Mouse (Mus musculus) lung, embryonic 15.5 days (tissue): ENCODE data around the gene Fbxw5. TPM values are rescaled to one million over a fixed set of nuclear protein-coding genes. Genes with fewer than 3 reads are reported as not detected.

ENCODE experiments used
- ATAC-seq: fragments of 200-750 bp; cut with Nextera tagmentation; 2 replicates; pipeline ENCODE4 v1.8.0; 2017; ENCODE audit warnings: moderate number of reproducible peaks, borderline replicate concordance; ENCODE audit not compliant: low FRiP score, low TSS enrichment; ENCODE audit errors: extremely low read depth
- H3K27ac ChIP-seq: fragments of 300-500 bp; sonication (generic); 2 replicates; pipeline ENCODE4 v1.5.1; 2015; ENCODE audit warnings: moderate library complexity, mild to moderate bottlenecking, inconsistent platforms
- H3K27me3 ChIP-seq: fragments of 300-500 bp; sonication (generic); 2 replicates; pipeline ENCODE4 v1.6.1; 2015; ENCODE audit warnings: inconsistent platforms
- H3K36me3 ChIP-seq: fragments of 300-500 bp; sonication (generic); 2 replicates; pipeline ENCODE4 v1.6.1; 2015; ENCODE audit warnings: inconsistent platforms
- H3K4me1 ChIP-seq: fragments of 300-500 bp; sonication (generic); 2 replicates; pipeline ENCODE4 v1.6.1; 2015; ENCODE audit warnings: inconsistent platforms
- H3K4me2 ChIP-seq: fragments of 300-500 bp; sonication (generic); 2 replicates; pipeline ENCODE4 v1.6.1; 2015; ENCODE audit warnings: inconsistent platforms, mild to moderate bottlenecking, moderate library complexity
- H3K4me3 ChIP-seq: fragments of 300-500 bp; sonication (generic); 2 replicates; pipeline ENCODE4 v1.5.1; 2015; ENCODE audit warnings: mild to moderate bottlenecking, inconsistent platforms
- H3K9ac ChIP-seq: fragments of 300-500 bp; sonication (generic); 2 replicates; pipeline ENCODE4 v1.6.1; 2015; ENCODE audit warnings: inconsistent platforms
- H3K9me3 ChIP-seq: fragments of 300-500 bp; sonication (generic); 2 replicates; pipeline ENCODE4 v1.6.1; 2016; ENCODE audit warnings: inconsistent platforms
- WGBS: fragments of 180-500 bp; shearing (Covaris S2); methylation state at CpG from one replicate; pipeline ENCODE4 v1.1.7; 2015; 5-methylcytosine and 5-hydroxymethylcytosine counted together
- polyA plus RNA-seq: library from polyadenylated mRNA; unstranded; fragments of >200 nt; fragmentation: Nextera tagmentation; extraction: Ambion mirVana; gene quantifications from 2 replicates; pipeline ENCODE4 v1.2.1, GENCODE M21; 2015

Gene Fbxw5
- polyA plus RNA-seq, 1 experiment from 2014 or later, result 76.2 TPM

DNA sequence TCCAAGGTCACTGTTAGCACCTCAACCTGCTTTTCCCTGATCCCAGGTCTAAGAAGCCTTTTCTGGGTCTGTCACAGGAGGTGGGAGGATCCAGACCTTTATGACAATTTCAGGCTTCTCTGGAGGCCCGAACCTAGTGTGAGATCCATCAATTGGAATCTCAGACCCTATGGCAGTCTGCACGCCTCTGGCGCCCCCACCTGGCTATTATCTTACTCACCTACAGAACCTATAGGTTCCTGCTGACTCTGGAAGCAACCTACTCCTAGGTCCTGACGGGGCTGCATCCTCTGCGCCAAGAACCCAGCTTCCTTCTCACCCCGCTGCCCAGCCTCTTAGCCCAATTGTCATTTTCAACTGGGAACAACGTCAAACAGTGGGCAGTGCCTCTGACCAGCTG lies 17.6 kb upstream of the Fbxw5 start:
- H3K9ac ChIP-seq, result no peak overlapping the region
- WGBS, result 20% methylated on average over 7 of the region's 7 CpGs
- no peaks in the 10 kb centered on the region for H3K27me3 ChIP-seq
- no peaks in the 10 kb centered on the region for H3K4me1 ChIP-seq
- ATAC-seq, result no peak
- no peak overlapping the region for H3K27ac ChIP-seq
- H3K4me2 ChIP-seq, result no peak overlapping the region
- H3K36me3 ChIP-seq, result no peaks in the 10 kb centered on the region
- H3K4me3 ChIP-seq, result no peak overlapping the region
- H3K9me3 ChIP-seq, result no peaks in the 10 kb centered on the region

DNA sequence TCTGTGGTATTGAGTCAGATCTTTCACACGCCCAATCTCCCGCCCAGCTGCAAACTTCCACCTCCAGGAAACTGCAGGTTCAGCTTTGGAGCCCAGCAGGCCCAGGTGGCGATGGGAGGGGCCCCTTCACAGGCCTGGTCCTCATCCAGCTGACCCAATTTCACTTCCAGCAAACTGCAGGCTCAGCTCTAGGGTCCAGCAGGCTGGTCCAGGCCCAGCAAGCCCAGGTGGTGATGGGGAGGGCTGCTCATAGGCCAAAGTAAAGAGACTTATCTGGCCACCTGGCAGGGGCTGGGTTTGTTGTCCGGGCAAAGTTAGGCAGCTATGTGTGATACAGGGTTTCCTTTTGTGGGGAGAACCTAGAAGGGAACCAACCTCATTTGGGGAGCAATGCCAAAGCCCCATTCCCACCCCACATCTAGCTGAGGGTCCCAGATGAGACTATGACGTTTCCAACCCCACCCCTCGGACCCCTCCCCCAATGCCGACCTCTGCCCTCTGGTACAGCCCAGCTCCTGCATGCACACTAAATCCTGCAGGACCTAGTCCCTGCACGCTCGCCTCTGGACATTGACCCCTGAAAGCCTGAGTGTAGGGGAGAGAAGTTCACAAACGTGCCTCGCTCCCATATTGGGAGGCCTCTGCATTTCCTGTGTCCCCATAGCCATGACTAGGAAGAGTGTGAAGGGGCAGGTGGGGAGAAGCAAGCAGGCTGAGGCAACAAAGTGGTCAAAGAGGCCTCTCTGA lies 15.5 kb upstream of the Fbxw5 start:
- 63% methylated on average over 11 of the region's 11 CpGs for WGBS
- H3K27ac ChIP-seq, result no peak overlapping the region
- no peak for ATAC-seq

DNA sequence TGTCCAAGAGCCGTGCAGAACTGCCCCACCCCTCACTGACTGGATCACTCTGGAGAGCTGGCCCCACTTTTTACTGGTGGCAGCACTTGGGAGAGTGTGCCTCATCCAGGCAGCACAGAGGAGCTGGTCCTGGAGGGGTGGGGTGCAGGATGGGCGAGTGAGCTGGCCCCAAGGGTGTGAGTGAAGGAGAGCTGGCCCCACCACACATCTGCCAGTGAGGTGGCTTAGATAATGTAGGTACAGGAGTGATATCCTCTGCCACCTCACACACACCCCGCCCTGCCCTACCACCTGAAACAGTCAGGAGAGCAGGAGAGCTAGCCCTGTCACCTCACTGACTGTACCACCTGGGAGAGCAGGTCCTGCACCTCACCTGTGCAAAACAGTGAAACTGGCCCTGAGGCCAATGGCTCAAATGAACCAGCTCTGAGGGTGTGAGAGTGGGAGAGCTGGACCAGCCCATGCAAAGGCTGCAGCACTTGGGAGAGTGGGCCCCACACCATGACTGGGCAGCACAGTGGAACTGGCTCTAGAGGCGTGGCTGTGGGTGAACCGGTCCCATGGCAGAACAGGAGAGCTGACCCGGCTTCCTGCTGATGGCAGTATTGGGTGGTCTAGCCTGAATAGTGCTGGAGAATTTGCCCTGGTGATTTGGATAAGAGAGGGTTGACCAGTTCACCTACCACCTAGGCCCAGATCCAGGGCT lies 12.4 kb upstream of the Fbxw5 start:
- no peaks in the 10 kb centered on the region for H3K27me3 ChIP-seq
- H3K4me3 ChIP-seq, result no peak overlapping the region
- H3K9me3 ChIP-seq, result no peaks in the 10 kb centered on the region
- H3K4me1 ChIP-seq, result no peaks in the 10 kb centered on the region
- H3K4me2 ChIP-seq, result no peak overlapping the region
- no peaks in the 10 kb centered on the region for H3K36me3 ChIP-seq
- H3K27ac ChIP-seq, result no peak overlapping the region
- no peak overlapping the region for H3K9ac ChIP-seq
- WGBS, result 68% methylated on average over 6 of the region's 6 CpGs
- ATAC-seq, result no peak

More for the DNA sequence above, 15.5 kb upstream of the Fbxw5 start:
- Histone ChIP-seq H3K9ac (no peak overlapping the region), H3K36me3 (no peaks in the 10 kb centered on the region), H3K27me3 (no peaks in the 10 kb centered on the region), H3K4me1 (no peaks in the 10 kb centered on the region), H3K9me3 (no peaks in the 10 kb centered on the region), H3K4me3 (no peak overlapping the region), H3K4me2 (no peak overlapping the region)

DNA sequence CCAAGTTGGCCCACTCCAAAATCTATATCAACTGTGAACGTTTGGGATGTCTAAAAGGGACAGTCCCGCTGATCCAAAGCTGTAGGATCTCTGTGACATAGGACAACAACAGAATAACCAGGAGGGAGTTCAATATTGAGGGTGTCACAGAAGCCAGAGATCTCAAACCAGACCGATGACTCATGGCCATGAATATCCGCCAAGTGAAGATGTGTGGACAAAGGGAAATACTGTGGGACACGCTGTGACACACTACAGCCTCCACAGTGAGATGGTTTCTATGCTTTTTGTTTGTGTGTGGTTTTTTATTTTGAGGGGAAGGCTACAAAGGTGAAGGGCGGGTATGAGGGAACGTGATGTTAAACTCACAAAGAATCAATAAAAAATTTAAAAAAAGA lies 11.9 kb upstream of the Fbxw5 start:
- Histone ChIP-seq H3K9ac (no peak overlapping the region), H3K4me3 (no peak overlapping the region), H3K9me3 (no peaks in the 10 kb centered on the region), H3K36me3 (no peaks in the 10 kb centered on the region), H3K4me1 (no peaks in the 10 kb centered on the region), H3K27ac (no peak overlapping the region), H3K27me3 (no peaks in the 10 kb centered on the region), H3K4me2 (no peak overlapping the region)
- WGBS, result 65% methylated on average over 7 of the region's 7 CpGs
- ATAC-seq, result no peak

DNA sequence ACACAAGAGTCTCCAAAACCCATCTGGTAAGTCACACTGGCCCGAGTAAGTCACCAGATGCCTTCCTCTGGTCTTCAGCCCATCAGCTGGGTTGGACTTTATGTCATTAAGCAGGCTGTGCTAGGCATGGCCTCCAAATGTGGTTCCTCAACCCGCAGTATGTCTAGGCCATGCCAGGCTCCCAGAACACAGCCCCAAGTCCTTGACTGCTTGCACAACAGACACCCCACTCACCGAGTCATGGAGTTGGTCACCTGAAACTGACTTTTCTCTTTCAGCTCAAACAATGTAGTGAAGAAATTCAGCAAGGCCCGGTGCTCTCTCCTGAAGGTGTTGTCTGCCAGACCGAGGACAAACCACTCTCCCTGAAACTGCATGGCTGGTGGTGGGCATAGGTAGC lies 7.6 kb upstream of the Fbxw5 start:
- no peaks in the 10 kb centered on the region; the same call in 1 of the 2 replicates for H3K4me1 ChIP-seq
- H3K27me3 ChIP-seq, result no peaks in the 10 kb centered on the region
- H3K9me3 ChIP-seq, result no peaks in the 10 kb centered on the region
- ATAC-seq, result no peak
- H3K4me3 ChIP-seq, result no peak overlapping the region
- H3K4me2 ChIP-seq, result no peak overlapping the region
- no peak overlapping the region for H3K9ac ChIP-seq
- 65% methylated on average over 5 of the region's 5 CpGs for WGBS
- no peaks in the 10 kb centered on the region for H3K36me3 ChIP-seq
- no peak overlapping the region for H3K27ac ChIP-seq

DNA sequence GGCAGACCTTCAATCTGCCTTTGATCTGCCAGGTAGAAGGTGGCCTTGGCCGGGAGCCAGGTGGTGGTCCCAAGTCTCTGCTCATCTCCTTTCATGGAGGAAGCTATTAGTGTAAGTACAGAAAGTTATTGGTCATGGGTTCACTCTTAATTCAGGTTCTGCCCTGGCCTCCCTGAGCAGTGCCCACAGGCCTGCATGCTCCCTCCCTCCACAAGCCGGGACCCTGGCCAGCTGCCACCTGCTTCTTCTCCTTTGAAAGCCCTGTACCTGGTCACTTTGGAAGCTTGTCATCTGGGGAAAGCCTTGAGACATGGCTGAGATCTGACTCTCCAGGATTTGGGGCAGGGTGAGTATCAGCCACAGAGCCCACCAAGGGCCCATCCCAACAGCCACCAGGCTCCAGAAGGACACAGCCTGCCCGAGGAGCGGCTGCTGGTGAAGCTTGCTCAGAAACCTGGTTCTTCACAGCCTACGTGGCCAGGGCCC lies 7.0 kb upstream of the Fbxw5 start, which contains the start of gene Lcn12:
TSS of gene Lcn12 (minus strand) at position 436 of the 486 bp plus-strand sequence.
- Histone ChIP-seq H3K27me3 (no peaks in the 10 kb centered on the region), H3K4me3 (no peak within 1 kb of the TSS), H3K36me3 (no peaks in the 10 kb centered on the region), H3K9me3 (no peaks in the 10 kb centered on the region), H3K27ac (no peak within 1 kb of the TSS), H3K9ac (no peak within 1 kb of the TSS), H3K4me2 (no peak within 1 kb of the TSS), H3K4me1 (peaks cover 3% of the 10 kb centered on the region; the same call in 1 of the 2 replicates)
- ATAC-seq, result no peak
- WGBS, result 72% methylated on average over 5 of the region's 5 CpGs

DNA sequence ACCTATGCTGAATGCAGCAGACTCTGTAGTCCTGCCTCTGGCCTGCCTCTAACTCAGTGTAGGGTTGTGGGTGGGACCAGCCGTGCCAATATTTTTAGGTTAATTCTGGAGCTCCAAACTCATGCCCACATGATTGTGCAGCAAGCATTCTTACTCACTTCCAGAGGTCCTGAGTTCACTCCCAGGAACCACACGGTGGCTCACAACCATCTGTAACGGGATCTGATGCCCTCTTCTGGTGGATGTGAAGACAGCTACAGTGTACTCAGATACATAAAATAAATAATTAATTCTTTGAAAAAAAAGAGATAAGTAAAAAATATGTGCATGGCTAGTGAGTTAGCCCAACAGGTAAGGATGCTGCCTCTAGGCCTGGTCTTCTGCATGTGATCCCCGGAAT lies 4.1 kb upstream of the Fbxw5 start:
- Histone ChIP-seq H3K4me2 (no peak overlapping the region), H3K9me3 (no peaks in the 10 kb centered on the region), H3K9ac (no peak overlapping the region), H3K4me3 (no peak overlapping the region), H3K27ac (no peak overlapping the region), H3K4me1 (peaks cover 11% of the 10 kb centered on the region), H3K27me3 (no peaks in the 10 kb centered on the region), H3K36me3 (no peaks in the 10 kb centered on the region)
- ATAC-seq, result no peak
- 41% methylated on average over 4 of the region's 4 CpGs for WGBS

DNA sequence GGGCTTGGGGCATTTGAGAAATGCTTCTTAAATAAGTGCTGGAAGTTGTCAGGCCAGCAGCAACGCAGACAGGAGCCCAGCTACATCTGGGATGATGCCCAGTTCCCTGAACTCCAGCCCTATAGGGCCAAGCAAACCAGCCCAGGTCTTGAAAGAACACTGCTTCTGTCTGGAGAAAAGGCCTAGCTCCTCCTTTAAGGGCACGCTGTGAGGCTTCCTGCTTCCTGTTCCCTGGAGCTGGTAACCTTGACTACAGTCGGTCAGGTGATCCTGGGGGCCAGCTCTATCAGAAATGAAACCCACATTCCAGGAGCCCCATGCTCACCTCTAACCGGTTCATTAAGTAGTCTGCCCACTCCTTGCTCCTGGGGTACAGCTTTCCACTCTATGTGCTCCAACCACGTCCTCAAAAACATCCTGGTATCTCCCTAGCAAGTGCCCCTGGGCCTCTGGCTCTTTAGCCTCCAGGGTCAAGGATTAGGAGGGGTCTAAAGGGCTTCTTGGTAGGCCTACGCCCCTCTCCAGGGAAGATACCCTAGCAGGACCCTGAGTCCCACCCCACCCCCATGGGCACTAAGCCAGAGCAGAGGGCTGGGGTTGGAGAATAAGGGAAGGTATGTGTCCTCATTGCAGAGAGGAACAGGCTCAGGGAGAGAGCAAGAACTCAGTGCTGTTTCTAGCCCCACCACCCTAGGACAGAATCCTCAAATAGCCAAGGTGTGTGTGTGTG lies 2.5 kb upstream of the Fbxw5 start:
- 45% methylated on average over 6 of the region's 6 CpGs for WGBS
- H3K27ac ChIP-seq, result peak overlapping the region; percentile 71
- H3K4me2 ChIP-seq, result no peak overlapping the region
- H3K4me1 ChIP-seq, result peaks cover 20% of the 10 kb centered on the region
- H3K9me3 ChIP-seq, result no peaks in the 10 kb centered on the region
- H3K4me3 ChIP-seq, result no peak overlapping the region
- no peak for ATAC-seq
- no peaks in the 10 kb centered on the region for H3K27me3 ChIP-seq
- no peak overlapping the region for H3K9ac ChIP-seq
- H3K36me3 ChIP-seq, result peaks cover 4% of the 10 kb centered on the region; the same call in 1 of the 2 replicates

DNA sequence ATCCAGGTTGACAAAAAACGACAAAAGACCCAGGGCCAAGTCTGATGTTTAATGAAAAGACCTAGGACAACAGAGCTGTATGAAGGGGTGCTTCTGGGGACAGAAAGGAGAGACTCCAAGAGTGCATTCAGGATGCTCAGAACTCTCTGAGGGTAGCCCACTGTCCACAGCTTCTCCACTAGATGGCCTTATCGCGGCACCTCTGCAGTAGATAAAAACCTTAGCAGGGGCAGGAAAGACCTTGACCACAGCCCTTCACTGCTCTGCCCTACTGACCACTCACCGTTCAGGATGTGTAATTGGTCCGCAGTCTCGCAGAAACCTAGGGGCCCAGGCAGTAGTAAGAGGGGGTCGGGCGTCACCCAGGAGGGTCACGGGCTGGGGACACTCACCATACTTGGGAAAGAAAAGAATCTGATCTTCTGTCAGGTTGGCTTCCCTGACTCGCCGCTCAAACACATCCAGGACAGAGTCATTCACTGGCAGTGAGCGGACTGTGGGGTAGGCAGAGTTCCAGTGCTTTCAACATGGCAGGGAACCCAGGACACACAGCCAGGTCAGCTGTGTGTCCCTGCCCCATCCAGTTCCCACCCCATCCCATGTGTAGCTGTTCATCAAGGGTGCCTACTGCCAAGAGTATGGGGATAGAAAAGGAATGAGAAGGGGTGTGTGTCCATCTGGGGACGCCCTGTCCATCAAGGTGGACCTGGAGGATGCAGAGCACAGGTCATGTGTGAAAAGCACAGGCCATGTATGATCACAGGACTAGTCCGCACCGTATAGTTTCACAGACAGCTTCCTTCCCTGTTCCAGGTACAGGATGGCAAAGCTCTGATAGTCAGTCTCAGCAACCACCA lies 1.7 kb upstream of the Fbxw5 start:
- peaks cover 20% of the 10 kb centered on the region for H3K4me1 ChIP-seq
- H3K9ac ChIP-seq, result no peak overlapping the region
- H3K27me3 ChIP-seq, result no peaks in the 10 kb centered on the region
- no peak overlapping the region for H3K4me3 ChIP-seq
- H3K9me3 ChIP-seq, result no peaks in the 10 kb centered on the region
- no peak for ATAC-seq
- WGBS, result 64% methylated on average over 15 of the region's 15 CpGs
- H3K4me2 ChIP-seq, result no peak overlapping the region
- peaks cover 8% of the 10 kb centered on the region; the same call in 1 of the 2 replicates for H3K36me3 ChIP-seq
- no peak overlapping the region for H3K27ac ChIP-seq

DNA sequence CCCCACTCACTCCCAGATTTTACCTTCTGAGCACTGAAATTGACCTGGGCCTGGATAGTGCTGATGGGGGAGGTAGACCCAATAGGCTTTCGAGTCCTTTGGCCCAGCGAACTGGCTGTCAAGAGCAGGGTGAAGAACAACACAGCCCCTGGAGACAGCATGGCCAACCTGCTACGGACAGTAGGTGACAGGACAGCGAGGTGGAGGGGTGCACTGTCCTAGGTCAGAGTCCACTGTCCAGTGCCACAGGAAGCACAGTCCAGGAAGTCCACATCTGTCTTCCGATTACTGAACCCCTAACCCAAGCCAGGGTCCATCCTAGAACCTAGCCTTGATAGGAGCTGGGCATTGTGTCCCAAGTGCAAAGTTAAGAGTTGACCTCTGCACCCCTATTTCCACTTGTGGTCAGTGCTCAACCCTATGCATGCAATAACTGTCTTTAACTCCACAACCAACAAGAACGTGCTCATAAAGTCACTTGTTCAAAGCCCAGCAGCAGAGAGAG lies 427 bp upstream of the Fbxw5 start:
- H3K9me3 ChIP-seq, result no peaks in the 10 kb centered on the region
- H3K4me3 ChIP-seq, result peak overlapping the region; percentile 92
- H3K9ac ChIP-seq, result peak overlapping the region; percentile 58
- H3K27me3 ChIP-seq, result no peaks in the 10 kb centered on the region
- H3K4me2 ChIP-seq, result peak overlapping the region; percentile 83
- H3K27ac ChIP-seq, result peak overlapping the region; percentile 64; the same call in 1 of the 2 replicates
- H3K4me1 ChIP-seq, result peaks cover 20% of the 10 kb centered on the region
- H3K36me3 ChIP-seq, result peaks cover 21% of the 10 kb centered on the region
- WGBS, result 62% methylated on average over 6 of the region's 6 CpGs
- ATAC-seq, result peak; percentile 10; the same call in 1 of the 2 replicates
